Mouse (Mus musculus) spleen, adult 2 months (tissue): Measurements from ENCODE around the gene Gm49388.
"Not testable (repeated sequence)": the region's sequence is repeated elsewhere in the genome, so short reads cannot be mapped to it uniquely, and the experiment has no call there.

Experiments used
- CTCF ChIP-seq: fragments of 200-500 bp; IDR thresholded peaks from 2 replicates; pipeline ENCODE4 v1.5.1; 2011; ENCODE audit warnings: mild to moderate bottlenecking, inconsistent platforms; ENCODE audit not compliant: insufficient read depth, insufficient read length, insufficient replicate concordance; ENCODE audit errors: extremely low read depth
- POLR2A ChIP-seq: fragments of 200-500 bp; IDR thresholded peaks from 2 replicates; pipeline ENCODE4 v1.6.1; 2011; ENCODE audit warnings: low read depth, low read length, inconsistent platforms

DNA sequence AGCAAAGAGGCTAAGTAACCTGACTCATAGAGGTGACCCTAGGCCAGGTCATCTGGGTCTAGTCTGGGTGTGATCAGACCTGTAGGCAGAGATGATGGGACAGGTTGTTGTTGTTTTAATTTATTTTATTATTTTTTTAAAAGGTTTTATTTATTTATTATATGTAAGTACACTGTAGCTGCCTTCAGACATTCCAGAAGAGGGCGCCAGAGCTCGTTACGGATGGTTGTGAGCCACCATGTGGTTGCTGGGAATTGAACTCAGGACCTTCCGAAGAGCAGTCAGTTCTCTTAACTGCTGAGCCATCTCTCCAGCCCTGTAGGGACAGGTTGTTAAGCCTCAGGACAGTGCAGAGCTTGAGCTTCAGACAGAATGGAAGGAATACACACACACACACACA lies 52.5 kb downstream of the Gm49388 start:
- not testable (repeated sequence) for TF ChIP-seq POLR2A, CTCF
